Mouse (Mus musculus): ENCODE results near the gene Mkln1.

GRCm38 (mm10) chr6:31399206-31399549 is 643 bp downstream of the Mkln1 start:
- TF ChIP-seq CTCF (IDR thresholded peaks at IDR 0.05; ENCODE audit: extremely low read depth, insufficient read depth, insufficient read length, insufficient replicate concordance) (no peak), POLR2A (IDR thresholded peaks at IDR 0.05; ENCODE audit: low read depth, low read length) (no peak)

Measured in spleen, adult 2 months (tissue).